Mouse (Mus musculus) urinary bladder, postnatal 4 days (tissue): ENCODE results near the gene Lrrc45.
"Not testable (repeated sequence)": the region's sequence is repeated elsewhere in the genome, so short reads cannot be mapped to it uniquely, and the experiment has no call there.

Source experiments
- DNase-seq, 2 experiments: peaks; one replicate each; pipeline ENCODE4 v3.0.0; 2021 to 2022; ENCODE audit warnings: low spot score in 2 of 2

Gene Lrrc45

GRCm38 (mm10) chr11:120727169-120727527 lies 13.4 kb downstream of the Lrrc45 start, which contains the start of gene Dcxr:
Gene Dcxr, minus strand, starts transcription at chr11:120727281.
- DNase-seq: peak; percentile 82 to 86

GRCm38 (mm10) chr11:120727564-120727963 lies 13.8 kb downstream of the Lrrc45 start:
- no peak for DNase-seq

- no peak for DNase-seq
These were observed 15.0 kb downstream of the Lrrc45 start for GRCm38 (mm10) chr11:120728530-120729240.

GRCm38 (mm10) chr11:120729432-120730050 lies 15.8 kb downstream of the Lrrc45 start:
- not testable (repeated sequence) for DNase-seq

GRCm38 (mm10) chr11:120730331-120730870 lies 16.7 kb downstream of the Lrrc45 start:
- peak in 1 of 2 experiments; percentile 12 for DNase-seq

GRCm38 (mm10) chr11:120731395-120731794 lies 17.7 kb downstream of the Lrrc45 start:
- DNase-seq: no peak

- peak in 1 of 2 experiments; percentile 26 for DNase-seq
These were observed 18.3 kb downstream of the Lrrc45 start, which contains the start of gene Cbr2 for GRCm38 (mm10) chr11:120731858-120732680. Gene Cbr2, minus strand, starts transcription at chr11:120732114.

GRCm38 (mm10) chr11:120733521-120733920 lies 19.8 kb downstream of the Lrrc45 start:
- DNase-seq: no peak

GRCm38 (mm10) chr11:120736424-120736823 lies 22.7 kb downstream of the Lrrc45 start:
- DNase-seq: no peak

GRCm38 (mm10) chr11:120740981-120741380 lies 27.3 kb downstream of the Lrrc45 start:
- no peak for DNase-seq

- DNase-seq: no peak
These were observed 30.5 kb downstream of the Lrrc45 start for GRCm38 (mm10) chr11:120744121-120744701.

- no peak for DNase-seq
These were observed 34.2 kb downstream of the Lrrc45 start for GRCm38 (mm10) chr11:120747974-120748373.

- no peak for DNase-seq
These were observed 35.7 kb downstream of the Lrrc45 start for GRCm38 (mm10) chr11:120749430-120749829.

GRCm38 (mm10) chr11:120751606-120752005 lies 37.9 kb downstream of the Lrrc45 start:
- no peak for DNase-seq

GRCm38 (mm10) chr11:120760236-120760635 lies 46.5 kb downstream of the Lrrc45 start:
- no peak for DNase-seq

GRCm38 (mm10) chr11:120761811-120762671 lies 48.3 kb downstream of the Lrrc45 start:
- no peak for DNase-seq

- DNase-seq: not testable (repeated sequence)
These were observed 48.9 kb downstream of the Lrrc45 start, which contains the start of gene Hmga1b for GRCm38 (mm10) chr11:120762672-120763041. Gene Hmga1b, plus strand, starts transcription at chr11:120762794.

GRCm38 (mm10) chr11:120763121-120763999 lies 49.6 kb downstream of the Lrrc45 start:
- DNase-seq: not testable (repeated sequence)

- DNase-seq: not testable (repeated sequence)
These were observed 53.3 kb downstream of the Lrrc45 start for GRCm38 (mm10) chr11:120767023-120767422.

- DNase-seq: no peak
These were observed 54.5 kb downstream of the Lrrc45 start for GRCm38 (mm10) chr11:120768206-120768605.
